Mouse (Mus musculus) v-Abl transformed pro-B cells (cell line): ENCODE measurements at regions not wholly inside any gene's neighbourhood (a gene's known extent, or its start where the extent isn't known, plus 50 kb on each side); places are given as distances from the start of the nearest gene placed in this dataset.

Experiments used
- in situ Hi-C, 2 experiments: fragments of 400-800 bp; cut with MboI; formaldehyde crosslinking; loops; one replicate each; pipeline ENCODE4 v1.15.1; 2025; ENCODE audit not compliant: unreplicated experiment in 2 of 2

DNA sequence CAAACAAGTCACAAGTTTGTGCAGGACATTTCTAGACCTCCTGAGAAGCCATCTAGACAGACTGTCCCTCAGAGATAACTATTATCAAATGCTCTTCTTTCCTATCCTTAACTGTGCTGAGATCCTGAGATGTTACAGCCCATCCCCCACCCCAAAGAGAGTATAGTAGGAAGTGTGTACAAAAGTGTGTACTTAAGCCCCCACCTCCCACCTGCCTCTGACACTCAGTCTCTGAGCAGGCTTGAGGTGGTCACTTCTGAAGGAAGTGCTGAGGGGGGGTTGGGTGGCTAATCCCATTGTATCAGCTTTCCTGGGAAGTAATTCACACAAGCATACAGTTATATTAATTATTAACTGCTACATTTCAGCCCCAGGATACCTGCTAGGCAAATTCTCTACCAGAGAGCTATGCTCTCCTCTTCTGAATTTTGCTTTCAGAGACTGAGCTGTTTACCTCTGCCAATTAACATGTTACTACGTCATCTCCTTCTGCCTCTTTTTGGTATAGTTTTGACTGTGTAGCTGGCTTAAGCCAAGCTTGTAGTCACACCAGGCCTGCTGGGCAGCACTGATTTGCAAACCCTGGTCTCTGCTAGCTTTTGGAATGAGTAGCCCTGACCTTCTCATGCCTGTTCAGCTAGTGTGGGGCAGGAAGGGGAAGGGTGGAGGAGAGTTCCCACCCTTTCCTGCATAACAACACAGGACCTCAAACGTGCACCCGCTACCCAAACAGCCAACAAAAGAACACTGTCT lies 192.2 kb upstream of the Trib2 start:
- in situ Hi-C loops, result loop anchor here (5.0 to 25.0 kb wide), 4 partner anchors 126 to 1553 kb away; partner anchors contain the start of gene Trib2 (in 2 of the 2)

DNA sequence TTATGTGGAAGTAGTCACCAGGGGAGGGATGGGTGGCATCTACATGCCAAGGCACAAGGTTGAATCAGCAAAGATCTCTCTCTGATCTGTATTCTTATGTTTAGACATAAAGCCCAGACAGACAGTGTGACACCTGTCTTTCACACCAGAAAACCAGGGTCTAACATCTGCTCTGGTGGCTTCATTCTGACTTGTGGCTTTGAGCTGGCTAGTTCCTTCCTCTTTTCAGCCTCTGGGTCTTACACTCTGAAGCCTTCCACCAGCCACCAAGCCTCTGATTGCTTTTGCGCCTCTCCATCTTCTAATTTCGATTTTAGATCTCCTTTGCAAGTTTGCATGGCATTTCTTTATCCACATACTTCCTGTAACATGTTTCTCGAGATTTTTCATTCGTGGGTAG lies 191.5 kb upstream of the Trib2 start:
- in situ Hi-C loops, result loop anchor here (5.0 to 25.0 kb wide), 4 partner anchors 127 to 1554 kb away; partner anchors contain the start of gene Trib2 (in 2 of the 2)

DNA sequence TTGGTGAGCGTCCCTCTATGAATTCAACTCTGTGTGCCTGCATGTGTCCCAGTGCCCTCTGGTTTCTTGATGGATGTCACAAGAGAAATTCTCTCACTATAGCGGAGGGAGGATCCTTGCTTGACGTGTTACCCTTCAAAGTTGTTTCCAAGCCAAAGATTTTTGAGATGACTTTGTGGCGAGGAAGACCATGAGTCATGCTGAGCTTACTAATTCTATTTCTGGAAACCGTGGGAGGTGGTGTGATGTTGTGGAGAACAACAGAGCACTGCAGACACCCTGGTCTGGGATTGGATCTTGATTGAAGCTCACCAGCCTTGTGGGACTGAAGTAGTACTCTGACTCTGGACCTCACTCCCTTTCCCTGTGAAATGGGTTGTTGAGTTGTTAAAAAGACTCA lies 190.0 kb upstream of the Trib2 start:
- in situ Hi-C loops, result loop anchor here (5.0 to 25.0 kb wide), 4 partner anchors 128 to 1556 kb away; partner anchors contain the start of gene Trib2 (in 2 of the 2)

DNA sequence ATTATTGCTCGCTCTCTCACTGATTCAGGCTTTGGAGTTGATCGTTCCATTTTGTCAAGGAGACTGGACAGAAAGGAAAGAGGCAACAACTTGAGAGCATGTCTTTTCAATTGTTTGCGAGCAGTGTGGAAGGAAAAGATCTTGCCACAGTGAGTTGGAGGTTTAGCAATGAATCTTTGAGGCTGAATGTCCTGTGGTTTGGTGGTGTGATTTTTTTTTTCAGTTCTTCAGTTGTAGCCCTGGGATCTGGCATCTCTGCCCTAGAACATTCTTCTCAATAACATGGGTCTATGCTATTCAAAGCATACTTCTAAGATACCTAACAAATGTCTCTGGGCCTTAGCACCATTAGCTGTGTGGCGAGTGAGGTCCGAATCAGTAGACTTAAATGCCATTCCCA lies 189.6 kb upstream of the Trib2 start:
- in situ Hi-C loops, result loop anchor here (5.0 to 25.0 kb wide), 4 partner anchors 129 to 1556 kb away; partner anchors contain the start of gene Trib2 (in 2 of the 2)

DNA sequence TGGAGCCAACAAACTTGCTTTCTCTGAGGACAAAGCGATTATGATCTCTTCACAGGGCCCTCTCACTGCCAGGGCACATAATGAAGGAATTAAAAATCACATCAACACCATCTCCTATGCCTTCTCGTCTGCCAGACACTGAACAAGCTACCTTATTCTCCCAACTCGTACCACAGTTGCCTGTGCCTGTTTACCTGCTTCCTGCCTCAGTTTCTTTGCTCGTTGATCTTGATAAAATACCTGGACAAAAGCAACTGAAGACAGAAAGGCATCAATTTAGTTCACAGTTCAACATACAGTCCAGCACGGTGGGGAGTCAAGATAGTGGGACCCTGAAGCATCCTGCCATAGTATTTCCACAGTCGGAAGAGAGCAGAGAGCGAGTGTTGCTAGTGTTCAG lies 185.1 kb upstream of the Trib2 start:
- in situ Hi-C loops, result loop anchor here (10.0 to 25.0 kb wide), 3 partner anchors 133 to 1560 kb away; no protein-coding TSS in a partner anchor

DNA sequence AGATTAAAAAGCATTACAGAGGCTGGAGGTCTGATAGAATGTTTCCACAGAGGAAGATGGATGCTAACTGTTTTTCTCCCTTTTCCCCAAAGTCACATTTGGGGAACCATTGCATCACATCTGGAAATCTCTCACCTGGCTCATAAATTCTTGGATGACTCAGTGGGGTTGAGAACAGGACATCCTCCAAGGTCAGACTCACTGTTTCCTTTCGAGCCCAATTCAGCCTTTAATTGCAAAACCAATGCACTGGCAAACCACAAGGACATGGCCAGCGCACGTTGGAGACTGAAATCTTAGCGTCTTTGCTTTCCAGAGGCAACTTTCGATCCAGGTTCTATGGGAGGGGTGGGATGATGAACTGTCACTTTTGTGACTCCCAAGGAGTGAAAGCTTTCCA lies 184.5 kb upstream of the Trib2 start:
- in situ Hi-C loops, result loop anchor here (10.0 to 25.0 kb wide), 3 partner anchors 134 to 1561 kb away; no protein-coding TSS in a partner anchor

DNA sequence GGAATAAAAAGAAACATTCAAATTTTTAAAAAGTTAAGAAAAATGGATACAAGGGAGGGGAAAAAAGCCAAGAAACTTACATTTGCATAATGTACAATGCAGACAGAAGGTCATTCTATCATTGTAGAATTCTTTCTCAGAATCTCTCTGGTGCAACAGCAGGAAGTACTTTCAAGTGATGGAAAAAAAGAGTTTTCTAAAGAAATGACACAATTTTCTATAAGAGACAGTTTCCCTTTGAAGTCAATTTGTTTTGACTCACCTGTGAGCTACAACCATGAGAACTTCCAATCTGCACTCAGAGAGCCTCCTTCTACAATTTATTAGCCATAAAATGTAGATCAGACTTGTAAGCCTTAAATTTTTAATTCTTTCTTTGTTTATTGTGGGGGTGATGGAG lies 181.6 kb upstream of the Trib2 start:
- in situ Hi-C loops, result no loop called here

DNA sequence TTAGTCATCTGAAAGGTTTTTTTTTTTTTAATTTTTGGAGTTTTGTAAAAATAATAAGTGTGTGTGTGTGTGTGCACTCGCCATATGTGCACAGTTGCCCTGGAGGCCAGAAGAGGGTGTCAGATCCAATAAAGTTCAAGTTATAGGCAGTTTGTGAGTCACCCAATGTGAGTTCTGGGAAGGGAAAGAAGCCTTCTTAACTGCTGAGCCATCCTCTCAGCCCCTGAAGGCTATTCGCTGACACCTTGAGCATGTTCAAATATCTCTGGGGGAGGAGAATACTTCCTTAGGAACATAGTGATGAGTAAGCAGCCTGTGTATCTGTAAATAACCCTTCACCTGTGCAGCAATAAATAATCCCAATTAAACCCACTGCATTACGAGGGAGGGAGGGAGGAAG lies 177.1 kb upstream of the Trib2 start:
- in situ Hi-C loops, result no loop called here

DNA sequence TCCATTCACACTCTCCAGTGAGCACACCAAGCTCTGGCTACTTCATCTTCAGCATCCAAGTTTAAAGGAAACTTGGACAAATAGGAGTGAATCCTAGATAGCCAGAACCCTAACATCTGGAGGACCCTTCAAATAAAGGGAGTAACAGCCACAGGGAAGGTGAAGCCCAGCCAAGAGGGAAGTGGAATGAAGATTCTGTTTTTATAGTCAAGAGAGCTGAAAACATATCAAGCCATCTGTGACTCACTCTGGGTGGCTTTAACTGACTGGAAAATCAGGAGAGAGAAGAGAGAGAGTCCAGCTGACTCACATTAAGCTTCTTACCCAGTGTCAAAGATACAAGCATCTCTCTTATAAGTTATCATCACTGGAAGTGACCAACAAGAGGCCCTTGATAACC lies 169.6 kb upstream of the Trib2 start:
- in situ Hi-C loops, result no loop called here

DNA sequence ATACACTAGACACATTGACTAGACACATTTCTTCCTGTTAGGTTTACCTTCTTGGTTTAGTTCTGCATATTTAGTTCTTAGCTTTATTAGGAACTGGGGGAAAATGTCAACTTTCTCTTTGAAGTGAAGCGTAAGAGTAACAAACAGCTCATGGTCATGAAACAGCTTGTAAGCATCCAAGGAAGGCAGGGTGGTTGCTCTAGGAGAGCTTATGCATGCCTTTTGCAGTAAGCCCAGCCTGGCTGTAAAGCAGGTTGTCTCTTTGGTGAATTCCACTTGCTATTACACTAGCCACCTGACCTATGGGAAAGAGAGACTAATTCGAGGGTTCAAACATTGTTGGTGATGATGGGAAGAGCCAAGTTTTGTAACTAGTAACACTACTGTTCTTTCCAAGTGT lies 168.9 kb upstream of the Trib2 start:
- in situ Hi-C loops, result no loop called here

DNA sequence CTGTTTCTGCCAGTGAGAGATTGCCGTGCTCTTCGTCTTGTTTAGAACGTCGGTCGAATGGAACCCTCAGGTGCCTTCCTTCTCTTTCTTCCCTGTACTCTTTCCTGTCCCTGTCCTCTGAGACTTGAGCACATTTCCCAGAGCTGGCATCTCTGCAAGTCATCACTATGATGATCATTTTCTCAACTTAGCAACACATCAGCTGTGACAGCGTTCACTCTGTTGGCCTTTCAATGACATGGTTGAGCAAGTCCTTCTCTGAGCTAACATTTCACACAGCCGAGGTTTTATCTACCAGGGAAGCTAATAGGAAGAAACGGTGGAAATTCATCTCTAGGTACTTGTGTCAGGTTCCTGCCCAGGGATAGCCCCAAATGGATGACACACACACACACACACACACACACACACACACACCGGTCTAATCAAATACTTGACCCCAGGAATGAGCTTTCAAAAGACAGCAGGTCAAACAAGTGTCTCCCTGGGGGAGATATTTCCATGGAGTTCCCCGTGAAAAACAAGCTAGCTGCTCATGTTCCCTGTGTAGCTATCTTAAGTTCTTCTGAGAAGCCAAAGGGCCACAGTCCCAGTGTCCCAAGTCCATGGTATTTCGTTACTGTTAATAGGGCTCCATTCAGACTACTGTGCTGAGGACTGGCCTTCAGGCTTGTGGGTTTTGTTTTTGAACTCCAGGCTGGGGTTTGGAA lies 167.0 kb upstream of the Trib2 start:
- in situ Hi-C loops, result no loop called here

DNA sequence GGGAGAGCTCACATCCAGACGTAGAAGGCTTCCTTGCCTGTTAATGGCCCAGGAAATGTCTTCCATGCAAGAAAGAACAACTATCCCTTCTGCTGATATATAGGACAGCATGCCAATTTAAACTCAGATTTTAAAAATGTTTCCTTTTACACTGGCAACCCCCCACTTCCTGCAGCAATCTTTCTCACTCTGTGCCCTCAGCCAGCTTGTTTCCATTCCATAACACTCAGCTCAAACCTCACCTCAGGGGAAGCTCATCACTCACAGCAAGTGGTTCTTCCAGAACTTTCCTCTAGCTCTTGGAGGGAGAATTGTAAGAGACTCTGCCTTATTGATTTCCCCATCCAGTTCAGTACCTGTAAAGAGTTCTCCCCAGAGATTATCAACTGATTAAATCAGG lies 165.0 kb upstream of the Trib2 start:
- in situ Hi-C loops, result no loop called here

DNA sequence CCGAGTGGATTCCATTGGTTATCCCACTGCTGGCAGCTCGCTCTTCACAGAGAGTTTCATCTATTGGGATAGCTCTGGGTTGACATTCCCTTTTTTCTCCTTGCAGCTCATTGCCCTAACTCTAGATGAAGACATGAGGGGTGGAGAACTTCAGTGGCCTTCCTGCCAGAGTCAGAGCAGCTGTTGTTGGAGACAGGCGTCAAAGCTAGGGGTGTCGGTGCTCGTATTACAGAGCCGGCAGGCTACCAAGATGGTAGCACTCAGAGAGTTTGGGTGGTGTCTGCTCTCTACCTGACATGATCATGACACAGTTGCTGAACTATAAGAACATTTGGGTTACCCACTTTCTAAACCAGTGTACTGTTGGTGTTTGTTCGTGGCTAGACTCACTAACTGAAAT lies 162.5 kb upstream of the Trib2 start:
- in situ Hi-C loops, result no loop called here

DNA sequence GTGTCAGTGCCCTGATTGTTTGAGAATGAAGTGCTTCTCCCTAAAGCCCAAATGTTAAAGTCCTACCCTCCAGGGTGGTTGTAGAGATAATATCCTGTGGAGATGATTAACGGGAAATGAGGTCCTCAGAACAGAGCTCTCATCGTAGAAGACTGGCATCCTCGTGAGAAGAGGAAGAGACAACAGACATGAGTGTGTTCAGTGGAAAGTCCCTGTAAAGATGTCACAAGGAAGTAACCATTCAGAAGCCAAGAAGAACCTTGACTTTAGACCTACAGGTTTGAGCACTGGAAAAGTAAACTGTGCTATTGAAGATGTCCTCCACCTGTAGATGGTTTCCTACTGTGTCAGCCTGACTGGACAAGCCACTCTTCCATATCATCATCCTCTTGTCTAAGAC lies 155.1 kb upstream of the Trib2 start:
- in situ Hi-C loops, result no loop called here

DNA sequence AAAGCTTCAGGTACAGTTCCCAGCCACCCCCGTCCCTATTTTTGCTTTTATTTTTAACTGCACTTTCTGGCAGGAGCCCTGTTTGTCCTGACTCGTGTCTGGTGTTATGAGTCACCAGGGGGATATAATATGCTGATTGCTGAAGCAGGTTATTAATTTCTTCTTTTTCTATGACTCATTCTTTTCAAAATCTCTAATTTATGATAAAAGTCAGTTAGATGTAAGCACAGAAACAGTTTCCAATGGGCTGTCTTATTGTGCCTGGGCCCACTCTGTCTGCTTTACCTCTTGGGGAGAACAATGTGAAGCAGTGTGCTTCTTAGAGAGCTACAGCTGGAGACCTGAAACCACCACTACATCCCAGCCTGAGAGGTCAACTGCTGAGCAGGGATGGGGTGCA lies 153.5 kb upstream of the Trib2 start:
- in situ Hi-C loops, result no loop called here

DNA sequence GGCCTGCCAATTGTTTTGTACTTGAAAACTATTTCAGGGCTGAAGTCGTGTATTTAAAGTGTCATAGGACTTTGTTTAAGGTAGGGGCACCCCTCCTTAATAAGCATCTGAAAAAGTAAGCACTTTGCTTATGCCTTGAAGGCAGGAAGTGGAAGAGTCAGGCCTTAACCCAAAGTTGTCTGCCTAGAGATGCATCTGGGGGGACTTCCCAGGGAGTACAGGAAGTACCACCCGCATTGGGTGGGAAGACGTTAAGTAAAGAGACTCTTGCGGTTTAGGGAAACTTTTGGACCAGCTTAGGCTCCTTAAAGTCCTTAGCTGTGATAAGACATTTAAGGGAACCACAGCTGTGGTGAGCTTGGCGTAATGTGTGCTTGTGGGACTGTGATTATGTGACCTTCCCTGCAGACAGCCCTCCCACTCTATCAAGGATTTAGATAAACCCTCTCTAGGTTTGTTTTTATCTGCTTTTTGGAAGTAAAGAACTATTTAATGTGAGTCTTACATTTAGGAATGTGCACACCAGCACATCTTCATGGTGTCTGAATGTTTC lies 150.9 kb upstream of the Trib2 start:
- in situ Hi-C loops, result no loop called here

DNA sequence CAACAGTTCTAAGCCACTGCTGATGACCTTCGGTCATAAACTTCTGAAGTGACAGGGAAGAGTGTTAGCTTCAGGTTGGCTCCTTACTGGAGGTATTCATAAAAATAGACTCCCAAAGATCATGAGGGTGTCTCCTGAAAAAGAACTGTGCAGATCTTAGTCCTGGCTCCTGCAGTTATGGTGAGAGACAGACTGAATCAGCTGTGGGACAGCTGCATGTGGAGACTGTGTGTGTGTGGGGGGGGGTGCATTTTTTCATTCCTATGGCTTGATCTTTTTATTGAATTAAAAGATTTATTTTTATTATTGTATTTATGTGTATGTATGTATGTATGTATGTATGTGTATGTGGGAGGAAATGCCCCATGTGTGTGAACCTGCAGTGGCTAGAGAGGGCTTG lies 149.9 kb upstream of the Trib2 start:
- in situ Hi-C loops, result no loop called here

DNA sequence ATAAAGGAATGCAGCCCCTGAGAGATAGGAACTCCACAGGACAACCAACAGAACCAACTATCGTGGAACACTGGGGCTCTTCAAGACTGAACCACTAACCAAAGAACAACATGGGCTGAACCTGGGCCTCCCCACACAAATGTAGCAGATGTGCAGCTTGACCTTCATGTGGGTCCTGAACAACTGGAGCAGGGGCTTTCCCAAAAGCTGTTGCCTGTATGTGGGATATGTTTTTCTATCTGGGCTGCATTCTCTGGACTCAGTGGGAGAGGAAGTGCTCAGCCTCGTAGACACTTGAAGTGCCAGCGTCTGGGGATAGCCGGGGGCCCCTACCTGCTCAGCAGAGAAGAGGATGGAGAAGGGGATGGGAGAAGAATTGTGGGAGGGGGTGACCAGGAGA lies 149.2 kb upstream of the Trib2 start:
- in situ Hi-C loops, result no loop called here

DNA sequence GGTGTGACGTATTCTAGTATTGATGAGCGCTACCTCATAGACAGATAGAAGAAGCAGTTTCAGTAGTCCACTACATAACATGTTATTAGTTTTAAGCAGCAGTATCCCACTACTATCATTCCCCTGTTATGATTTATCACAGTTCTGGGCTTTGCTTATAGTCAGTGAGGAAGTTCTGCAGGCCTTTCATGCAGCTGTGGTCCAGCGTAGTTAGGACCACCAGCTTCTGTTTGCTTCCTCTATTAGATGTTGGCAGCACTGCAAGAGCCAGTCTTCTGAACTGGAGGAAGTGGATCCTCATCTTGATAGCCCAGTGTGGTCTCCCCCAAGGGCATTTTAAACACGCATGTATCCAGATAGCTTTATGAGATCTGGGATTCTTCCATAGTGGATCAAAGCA lies 147.4 kb upstream of the Trib2 start:
- in situ Hi-C loops, result no loop called here

DNA sequence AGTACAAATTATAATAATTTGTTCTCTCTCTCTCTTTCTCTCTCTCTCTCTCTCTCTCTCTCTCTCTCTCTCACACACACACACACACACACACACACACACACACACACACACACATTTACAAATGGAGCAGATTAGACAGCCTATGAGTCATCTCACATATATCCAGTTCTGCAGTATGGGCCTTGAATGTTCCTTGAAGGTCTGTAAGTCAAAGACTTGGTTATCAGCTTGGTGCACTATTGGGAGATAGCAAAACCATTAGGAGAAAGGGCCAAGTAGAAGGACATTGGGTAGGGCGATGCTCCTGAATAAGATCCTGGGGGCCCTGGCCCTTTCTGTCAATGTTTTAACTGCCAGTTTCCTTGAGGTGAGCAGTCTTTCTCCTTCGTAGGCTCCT lies 145.1 kb upstream of the Trib2 start:
- in situ Hi-C loops, result no loop called here

DNA sequence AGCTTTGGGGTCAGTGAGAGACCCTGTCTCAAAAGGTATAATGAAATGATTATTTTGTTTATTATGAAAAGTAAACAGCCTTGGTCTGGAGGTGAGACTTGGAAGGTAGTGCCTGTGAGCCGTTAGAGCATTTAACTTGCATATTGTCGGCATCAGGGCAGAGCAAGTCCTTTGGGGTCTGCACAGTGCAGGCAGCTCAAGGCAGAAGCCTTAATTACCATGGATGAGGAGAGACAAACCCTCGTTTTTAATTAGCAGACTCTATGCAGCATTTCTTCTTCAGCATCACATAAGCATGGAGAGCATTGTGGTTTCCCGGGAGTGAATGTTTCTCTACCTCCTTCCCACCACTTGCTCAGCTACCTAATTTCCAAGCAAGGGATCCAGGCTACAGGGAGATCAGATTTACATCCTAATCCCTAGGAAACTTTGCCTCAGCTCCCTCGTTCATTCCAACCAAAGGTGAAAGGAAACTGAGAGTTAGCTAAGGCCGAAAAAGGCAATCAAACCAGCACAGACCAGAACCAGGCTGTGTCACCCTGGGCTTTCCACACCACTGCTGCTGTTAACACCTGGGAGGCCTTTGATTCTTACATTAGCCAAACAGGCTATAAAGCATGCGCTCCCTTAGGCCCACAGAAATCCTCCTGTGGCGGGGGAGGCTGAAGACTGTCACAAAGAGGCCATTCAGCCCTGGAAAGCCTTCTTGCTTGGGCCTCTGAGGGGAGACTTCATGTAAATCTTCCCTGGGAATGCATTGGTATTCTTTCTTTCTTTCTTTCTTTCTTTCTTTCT lies 120.9 kb upstream of the Trib2 start:
- in situ Hi-C loops, result no loop called here
